Mouse (Mus musculus): ENCODE results near the gene 2010111I01Rik. TPM values are rescaled to one million over a fixed set of nuclear protein-coding genes. Genes with fewer than 3 reads are reported as not detected.

Gene 2010111I01Rik
- polyA plus RNA-seq, 1 experiment: 174 TPM

- Histone ChIP-seq H3K27ac (ENCODE audit: insufficient read depth, low read length) (peak overlapping the region; percentile 99), H3K4me3 (ENCODE audit: insufficient read depth, low read length) (no peak overlapping the region), H3K4me1 (ENCODE audit: control insufficient read depth, insufficient read depth, low read length) (peaks cover 49% of the 10 kb centered on the region)
- TF ChIP-seq CTCF (IDR thresholded peaks at IDR 0.05; ENCODE audit: borderline replicate concordance, insufficient read depth, low read length): no peak
- TF ChIP-seq POLR2A (IDR thresholded peaks at IDR 0.05; ENCODE audit: low read depth, low read length): no peak
These were observed 288.5 kb downstream of the 2010111I01Rik start for GRCm38 (mm10) chr13:63253147-63253546.

GRCm38 (mm10) chr13:63253886-63254636, 289.4 kb downstream of the 2010111I01Rik start:
- TF ChIP-seq POLR2A (IDR thresholded peaks at IDR 0.05; ENCODE audit: low read depth, low read length): no peak
- TF ChIP-seq CTCF (IDR thresholded peaks at IDR 0.05; ENCODE audit: borderline replicate concordance, insufficient read depth, low read length): no peak
- Histone ChIP-seq H3K4me1 (ENCODE audit: control insufficient read depth, insufficient read depth, low read length) (peaks cover 53% of the 10 kb centered on the region), H3K4me3 (ENCODE audit: insufficient read depth, low read length) (no peak overlapping the region), H3K27ac (ENCODE audit: insufficient read depth, low read length) (peak overlapping the region; percentile 99)

GRCm38 (mm10) chr13:63255519-63256011, 290.9 kb downstream of the 2010111I01Rik start:
- TF ChIP-seq CTCF (IDR thresholded peaks at IDR 0.05; ENCODE audit: borderline replicate concordance, insufficient read depth, low read length): no peak
- Histone ChIP-seq H3K4me1 (ENCODE audit: control insufficient read depth, insufficient read depth, low read length) (peaks cover 51% of the 10 kb centered on the region), H3K27ac (ENCODE audit: insufficient read depth, low read length) (peak overlapping the region; percentile 99)

GRCm38 (mm10) chr13:63256146-63256545, 291.5 kb downstream of the 2010111I01Rik start:
- TF ChIP-seq POLR2A (IDR thresholded peaks at IDR 0.05; ENCODE audit: low read depth, low read length) (no peak), CTCF (IDR thresholded peaks at IDR 0.05; ENCODE audit: borderline replicate concordance, insufficient read depth, low read length) (no peak)
- peaks cover 51% of the 10 kb centered on the region for H3K4me1 ChIP-seq (ENCODE audit: control insufficient read depth, insufficient read depth, low read length)
- no peak overlapping the region for H3K4me3 ChIP-seq (ENCODE audit: insufficient read depth, low read length)
- H3K27ac ChIP-seq (ENCODE audit: insufficient read depth, low read length): peak overlapping the region; percentile 99

More at GRCm38 (mm10) chr13:63255519-63256011, 290.9 kb downstream of the 2010111I01Rik start:
- no peak overlapping the region for H3K4me3 ChIP-seq (ENCODE audit: insufficient read depth, low read length)

- Histone ChIP-seq H3K27ac (ENCODE audit: insufficient read depth, low read length) (peak overlapping the region; percentile 59), H3K4me1 (ENCODE audit: control insufficient read depth, insufficient read depth, low read length) (peaks cover 50% of the 10 kb centered on the region), H3K4me3 (ENCODE audit: insufficient read depth, low read length) (no peak overlapping the region)
- TF ChIP-seq POLR2A (IDR thresholded peaks at IDR 0.05; ENCODE audit: low read depth, low read length): no peak
- TF ChIP-seq CTCF (IDR thresholded peaks at IDR 0.05; ENCODE audit: borderline replicate concordance, insufficient read depth, low read length): no peak
These were observed 292.1 kb downstream of the 2010111I01Rik start for GRCm38 (mm10) chr13:63256807-63257206.

GRCm38 (mm10) chr13:63258167-63258582, 293.5 kb downstream of the 2010111I01Rik start:
- TF ChIP-seq POLR2A (IDR thresholded peaks at IDR 0.05; ENCODE audit: low read depth, low read length) (no peak), CTCF (IDR thresholded peaks at IDR 0.05; ENCODE audit: borderline replicate concordance, insufficient read depth, low read length) (no peak)
- H3K4me3 ChIP-seq (ENCODE audit: insufficient read depth, low read length): no peak overlapping the region
- peak overlapping the region; percentile 50 for H3K27ac ChIP-seq (ENCODE audit: insufficient read depth, low read length)
- H3K4me1 ChIP-seq (ENCODE audit: control insufficient read depth, insufficient read depth, low read length): peaks cover 48% of the 10 kb centered on the region

- no peak for TF ChIP-seq POLR2A (IDR thresholded peaks at IDR 0.05; ENCODE audit: low read depth, low read length)
- TF ChIP-seq CTCF (IDR thresholded peaks at IDR 0.05; ENCODE audit: borderline replicate concordance, insufficient read depth, low read length): no peak
- H3K4me3 ChIP-seq (ENCODE audit: insufficient read depth, low read length): no peak overlapping the region
- peak overlapping the region; percentile 50 for H3K27ac ChIP-seq (ENCODE audit: insufficient read depth, low read length)
- peaks cover 45% of the 10 kb centered on the region for H3K4me1 ChIP-seq (ENCODE audit: control insufficient read depth, insufficient read depth, low read length)
These were observed 294.0 kb downstream of the 2010111I01Rik start for GRCm38 (mm10) chr13:63258671-63259070.

- TF ChIP-seq CTCF (IDR thresholded peaks at IDR 0.05; ENCODE audit: borderline replicate concordance, insufficient read depth, low read length) (no peak), POLR2A (IDR thresholded peaks at IDR 0.05; ENCODE audit: low read depth, low read length) (no peak)
- Histone ChIP-seq H3K27ac (ENCODE audit: insufficient read depth, low read length) (peak overlapping the region; percentile 44), H3K4me3 (ENCODE audit: insufficient read depth, low read length) (no peak overlapping the region), H3K4me1 (ENCODE audit: control insufficient read depth, insufficient read depth, low read length) (peaks cover 33% of the 10 kb centered on the region)
These were observed 295.4 kb downstream of the 2010111I01Rik start for GRCm38 (mm10) chr13:63260133-63260532.

GRCm38 (mm10) chr13:63260753-63261631, 296.3 kb downstream of the 2010111I01Rik start:
- Histone ChIP-seq H3K4me3 (ENCODE audit: insufficient read depth, low read length) (no peak overlapping the region), H3K27ac (ENCODE audit: insufficient read depth, low read length) (peak overlapping the region; percentile 22), H3K4me1 (ENCODE audit: control insufficient read depth, insufficient read depth, low read length) (peaks cover 26% of the 10 kb centered on the region)
- TF ChIP-seq POLR2A (IDR thresholded peaks at IDR 0.05; ENCODE audit: low read depth, low read length) (no peak), CTCF (IDR thresholded peaks at IDR 0.05; ENCODE audit: borderline replicate concordance, insufficient read depth, low read length) (no peak)

Data from embryonic fibroblast, embryonic 13.5 days (primary cell).